Mouse (Mus musculus): ENCODE measurements around the gene Rims1.

Rims1 gene

GRCm38 (mm10) chr1:22377062-22377461 lies 428.7 kb downstream of the Rims1 start:
- no peak for DNase-seq (ENCODE audit: extremely low spot score)

- DNase-seq (ENCODE audit: extremely low spot score): no peak
Observed at GRCm38 (mm10) chr1:22356209-22356608, 449.6 kb downstream of the Rims1 start.

GRCm38 (mm10) chr1:22353687-22354086 lies 452.1 kb downstream of the Rims1 start:
- no peak for DNase-seq (ENCODE audit: extremely low spot score)

- no peak for DNase-seq (ENCODE audit: extremely low spot score)
Observed at GRCm38 (mm10) chr1:22338914-22339313, 466.9 kb downstream of the Rims1 start.

GRCm38 (mm10) chr1:22320941-22321676 lies 484.7 kb downstream of the Rims1 start:
- no peak for DNase-seq (ENCODE audit: extremely low spot score)

GRCm38 (mm10) chr1:22315537-22315936 lies 490.3 kb downstream of the Rims1 start:
- DNase-seq (ENCODE audit: extremely low spot score): no peak

- DNase-seq (ENCODE audit: extremely low spot score): no peak
Observed at GRCm38 (mm10) chr1:22311471-22311870, 494.3 kb downstream of the Rims1 start.

- no peak for DNase-seq (ENCODE audit: extremely low spot score)
Observed at GRCm38 (mm10) chr1:22306519-22306918, 499.3 kb downstream of the Rims1 start.

GRCm38 (mm10) chr1:22305932-22306331 lies 499.9 kb downstream of the Rims1 start:
- DNase-seq (ENCODE audit: extremely low spot score): no peak

- DNase-seq (ENCODE audit: extremely low spot score): no peak
Observed at GRCm38 (mm10) chr1:22293953-22294352, 511.8 kb downstream of the Rims1 start.

- DNase-seq (ENCODE audit: extremely low spot score): no peak
Observed at GRCm38 (mm10) chr1:22293310-22293709, 512.5 kb downstream of the Rims1 start.

- DNase-seq (ENCODE audit: extremely low spot score): no peak
Observed at GRCm38 (mm10) chr1:22286807-22287206, 519.0 kb downstream of the Rims1 start.

GRCm38 (mm10) chr1:22279954-22280353 lies 525.8 kb downstream of the Rims1 start:
- no peak for DNase-seq (ENCODE audit: extremely low spot score)

- DNase-seq (ENCODE audit: extremely low spot score): no peak
Observed at GRCm38 (mm10) chr1:22274081-22274480, 531.7 kb downstream of the Rims1 start.

- no peak for DNase-seq (ENCODE audit: extremely low spot score)
Observed at GRCm38 (mm10) chr1:22270131-22270530, 535.7 kb downstream of the Rims1 start.

- DNase-seq (ENCODE audit: extremely low spot score): peak; percentile 80
Observed at GRCm38 (mm10) chr1:22268581-22269359, 537.0 kb downstream of the Rims1 start.

GRCm38 (mm10) chr1:22266491-22266890 lies 539.3 kb downstream of the Rims1 start:
- no peak for DNase-seq (ENCODE audit: extremely low spot score)

- no peak for DNase-seq (ENCODE audit: extremely low spot score)
Observed at GRCm38 (mm10) chr1:22265528-22265927, 540.3 kb downstream of the Rims1 start.

- no peak for DNase-seq (ENCODE audit: extremely low spot score)
Observed at GRCm38 (mm10) chr1:22262169-22262950, 543.4 kb downstream of the Rims1 start.

- DNase-seq (ENCODE audit: extremely low spot score): no peak
Observed at GRCm38 (mm10) chr1:22261702-22262101, 544.1 kb downstream of the Rims1 start.

GRCm38 (mm10) chr1:22260291-22260690 lies 545.5 kb downstream of the Rims1 start:
- no peak for DNase-seq (ENCODE audit: extremely low spot score)

- no peak for DNase-seq (ENCODE audit: extremely low spot score)
Observed at GRCm38 (mm10) chr1:22258356-22258755, 547.4 kb downstream of the Rims1 start.
